Mouse (Mus musculus) limb, embryonic 12.5 days (tissue): ENCODE results near the gene Pebp1. TPM values are rescaled to one million over a fixed set of nuclear protein-coding genes. Genes with fewer than 3 reads are reported as not detected.
A peak's percentile ranks its signal among the peaks of the same experiment; 100 is the strongest.

Experiments
- ATAC-seq: fragments of 200-750 bp; cut with Nextera tagmentation; 2 replicates; pipeline ENCODE4 v1.8.0; 2017; ENCODE audit warnings: low read depth, moderate TSS enrichment; ENCODE audit not compliant: insufficient number of reproducible peaks, insufficient read depth, low FRiP score, low TSS enrichment
- H3K27ac ChIP-seq: fragments of 300-500 bp; sonication (generic); 2 replicates; pipeline ENCODE4 v1.5.1; 2016; ENCODE audit warnings: mild to moderate bottlenecking, moderate library complexity
- H3K27me3 ChIP-seq: fragments of 300-500 bp; sonication (generic); 2 replicates; pipeline ENCODE4 v1.6.1; 2016; ENCODE audit warnings: mild to moderate bottlenecking, moderate library complexity
- H3K36me3 ChIP-seq: fragments of 300-500 bp; sonication (generic); 2 replicates; pipeline ENCODE4 v1.6.1; 2016; ENCODE audit warnings: mild to moderate bottlenecking, moderate library complexity
- H3K4me1 ChIP-seq: fragments of 300-500 bp; sonication (generic); replicated peaks from 2 replicates; pipeline ENCODE4 v1.6.1; 2016
- H3K4me2 ChIP-seq: fragments of 300-500 bp; sonication (generic); 2 replicates; pipeline ENCODE4 v1.6.1; 2016; ENCODE audit warnings: mild to moderate bottlenecking, moderate library complexity
- H3K4me3 ChIP-seq: fragments of 300-500 bp; sonication (generic); replicated peaks from 2 replicates; pipeline ENCODE4 v1.5.1; 2016; ENCODE audit warnings: mild to moderate bottlenecking
- H3K9ac ChIP-seq: fragments of 300-500 bp; sonication (generic); replicated peaks from 2 replicates; pipeline ENCODE4 v1.6.1; 2016; ENCODE audit warnings: mild to moderate bottlenecking, moderate library complexity
- H3K9me3 ChIP-seq: fragments of 300-500 bp; sonication (generic); 2 replicates; pipeline ENCODE4 v1.6.1; 2016; ENCODE audit warnings: mild to moderate bottlenecking, moderate library complexity
- WGBS: fragments of 180-500 bp; shearing (Covaris S2); methylation state at CpG from one replicate; pipeline ENCODE4 v1.1.7; 2016; 5-methylcytosine and 5-hydroxymethylcytosine counted together
- polyA plus RNA-seq: library from polyadenylated mRNA; unstranded; fragments of >200 nt; fragmentation: Nextera tagmentation; extraction: Ambion mirVana; gene quantifications from 2 replicates; pipeline ENCODE4 v1.2.1, GENCODE M21; 2016

The Pebp1 gene
- polyA plus RNA-seq, 1 experiment from 2014 or later: 770 TPM

- Histone ChIP-seq H3K36me3 (peaks cover 50% of the 10 kb centered on the region), H3K4me2 (0 out of 2 replicates have a peak overlapping the region, but pooled peaks have one; percentile 70), H3K4me1 (peaks cover 33% of the 10 kb centered on the region), H3K9me3 (peaks cover 3% of the 10 kb centered on the region; the same call in 1 of the 2 replicates), H3K9ac (no peak overlapping the region), H3K27me3 (no peaks in the 10 kb centered on the region), H3K27ac (no peak overlapping the region), H3K4me3 (no peak overlapping the region)
- 66% methylated on average over 4 of the region's 4 CpGs for WGBS
- ATAC-seq: no peak
Observed at GRCm38 (mm10) chr5:117285266-117285665, 2.2 kb downstream of the Pebp1 start.

GRCm38 (mm10) chr5:117284682-117285081 lies 2.7 kb downstream of the Pebp1 start:
- 86% methylated on average over 7 of the region's 7 CpGs for WGBS
- Histone ChIP-seq H3K4me2 (no peak overlapping the region), H3K9me3 (no peaks in the 10 kb centered on the region), H3K4me1 (peaks cover 33% of the 10 kb centered on the region), H3K36me3 (peaks cover 53% of the 10 kb centered on the region), H3K27me3 (no peaks in the 10 kb centered on the region), H3K4me3 (no peak overlapping the region), H3K9ac (no peak overlapping the region), H3K27ac (no peak overlapping the region)
- no peak for ATAC-seq

- Histone ChIP-seq H3K36me3 (peaks cover 53% of the 10 kb centered on the region), H3K9ac (no peak overlapping the region), H3K4me1 (peaks cover 33% of the 10 kb centered on the region), H3K4me2 (no peak overlapping the region), H3K27ac (no peak overlapping the region), H3K4me3 (no peak overlapping the region), H3K9me3 (no peaks in the 10 kb centered on the region), H3K27me3 (no peaks in the 10 kb centered on the region)
- WGBS: 90% methylated on average over 9 of the region's 9 CpGs
- ATAC-seq: no peak
Observed at GRCm38 (mm10) chr5:117284029-117284428, 3.4 kb downstream of the Pebp1 start.

GRCm38 (mm10) chr5:117282360-117282759 lies 5.1 kb downstream of the Pebp1 start:
- peaks cover 60% of the 10 kb centered on the region for H3K36me3 ChIP-seq

GRCm38 (mm10) chr5:117281536-117281935 lies 5.9 kb downstream of the Pebp1 start:
- H3K4me3 ChIP-seq: no peak overlapping the region
- no peak overlapping the region for H3K9ac ChIP-seq
- peaks cover 60% of the 10 kb centered on the region for H3K36me3 ChIP-seq
- no peak overlapping the region for H3K27ac ChIP-seq
- peaks cover 24% of the 10 kb centered on the region for H3K4me1 ChIP-seq
- 93% methylated on average over 10 of the region's 10 CpGs for WGBS
- no peaks in the 10 kb centered on the region for H3K27me3 ChIP-seq
- H3K4me2 ChIP-seq: no peak overlapping the region
- no peak for ATAC-seq
- no peaks in the 10 kb centered on the region for H3K9me3 ChIP-seq

More at GRCm38 (mm10) chr5:117282360-117282759, 5.1 kb downstream of the Pebp1 start:
- WGBS: 92% methylated on average over 8 of the region's 8 CpGs
- Histone ChIP-seq H3K4me3 (no peak overlapping the region), H3K9ac (no peak overlapping the region), H3K27me3 (no peaks in the 10 kb centered on the region), H3K27ac (no peak overlapping the region), H3K4me1 (peaks cover 25% of the 10 kb centered on the region), H3K4me2 (no peak overlapping the region), H3K9me3 (no peaks in the 10 kb centered on the region)
- no peak for ATAC-seq

GRCm38 (mm10) chr5:117279669-117280050 lies 7.8 kb downstream of the Pebp1 start:
- Histone ChIP-seq H3K4me1 (peaks cover 5% of the 10 kb centered on the region), H3K9ac (no peak overlapping the region), H3K4me2 (no peak overlapping the region), H3K4me3 (no peak overlapping the region), H3K27ac (no peak overlapping the region), H3K9me3 (no peaks in the 10 kb centered on the region), H3K27me3 (no peaks in the 10 kb centered on the region), H3K36me3 (peaks cover 47% of the 10 kb centered on the region)
- ATAC-seq: no peak
- WGBS: 82% methylated on average over 4 of the region's 4 CpGs

GRCm38 (mm10) chr5:117278809-117279668 lies 8.4 kb downstream of the Pebp1 start:
- no peak overlapping the region for H3K27ac ChIP-seq
- no peaks in the 10 kb centered on the region for H3K4me1 ChIP-seq
- no peak overlapping the region for H3K9ac ChIP-seq
- WGBS: 87% methylated on average over 15 of the region's 15 CpGs
- H3K36me3 ChIP-seq: peaks cover 40% of the 10 kb centered on the region
- H3K27me3 ChIP-seq: no peaks in the 10 kb centered on the region
- H3K9me3 ChIP-seq: no peaks in the 10 kb centered on the region
- H3K4me2 ChIP-seq: no peak overlapping the region
- H3K4me3 ChIP-seq: no peak overlapping the region
- ATAC-seq: no peak

GRCm38 (mm10) chr5:117277784-117278183 lies 9.6 kb downstream of the Pebp1 start:
- WGBS: 97% methylated on average over 6 of the region's 6 CpGs
- H3K4me1 ChIP-seq: no peaks in the 10 kb centered on the region

GRCm38 (mm10) chr5:117274817-117275216 lies 12.6 kb downstream of the Pebp1 start:
- 75% methylated on average over 5 of the region's 5 CpGs for WGBS
- ATAC-seq: no peak
- H3K36me3 ChIP-seq: 0 out of 2 replicates have a peak, but pooled peaks cover 7% of the 10 kb centered on the region
- H3K27me3 ChIP-seq: no peaks in the 10 kb centered on the region
- no peak overlapping the region for H3K4me2 ChIP-seq
- no peaks in the 10 kb centered on the region for H3K9me3 ChIP-seq
- H3K4me3 ChIP-seq: no peak overlapping the region
- H3K27ac ChIP-seq: no peak overlapping the region
- no peak overlapping the region for H3K9ac ChIP-seq
- no peaks in the 10 kb centered on the region for H3K4me1 ChIP-seq

More at GRCm38 (mm10) chr5:117277784-117278183, 9.6 kb downstream of the Pebp1 start:
- H3K36me3 ChIP-seq: peaks cover 30% of the 10 kb centered on the region
- H3K9ac ChIP-seq: no peak overlapping the region
- no peak overlapping the region for H3K27ac ChIP-seq
- no peak overlapping the region for H3K4me2 ChIP-seq
- H3K4me3 ChIP-seq: no peak overlapping the region
- no peak for ATAC-seq
- H3K9me3 ChIP-seq: no peaks in the 10 kb centered on the region
- no peaks in the 10 kb centered on the region for H3K27me3 ChIP-seq

- 92% methylated on average over 14 of the region's 14 CpGs for WGBS
- ATAC-seq: no peak
Observed at GRCm38 (mm10) chr5:117271945-117272344, 15.5 kb downstream of the Pebp1 start.

GRCm38 (mm10) chr5:117269395-117269794 lies 18.0 kb downstream of the Pebp1 start:
- H3K9me3 ChIP-seq: no peaks in the 10 kb centered on the region
- 94% methylated on average over 12 of the region's 12 CpGs for WGBS

More at GRCm38 (mm10) chr5:117271945-117272344, 15.5 kb downstream of the Pebp1 start:
- Histone ChIP-seq H3K4me2 (no peak overlapping the region), H3K36me3 (no peaks in the 10 kb centered on the region), H3K4me1 (no peaks in the 10 kb centered on the region), H3K9me3 (no peaks in the 10 kb centered on the region), H3K27me3 (no peaks in the 10 kb centered on the region), H3K27ac (no peak overlapping the region), H3K4me3 (no peak overlapping the region), H3K9ac (no peak overlapping the region)

More at GRCm38 (mm10) chr5:117269395-117269794, 18.0 kb downstream of the Pebp1 start:
- Histone ChIP-seq H3K9ac (no peak overlapping the region), H3K4me1 (no peaks in the 10 kb centered on the region), H3K27me3 (no peaks in the 10 kb centered on the region), H3K36me3 (no peaks in the 10 kb centered on the region), H3K4me2 (no peak overlapping the region), H3K27ac (no peak overlapping the region), H3K4me3 (no peak overlapping the region)
- no peak for ATAC-seq
